Mouse (Mus musculus) stomach, embryonic 16.5 days (tissue): ENCODE results near the gene Slc26a6. TPM values are rescaled to one million over a fixed set of nuclear protein-coding genes. Genes with fewer than 3 reads are reported as not detected.

Source experiments
- ATAC-seq: fragments of 200-750 bp; cut with Nextera tagmentation; 2 replicates; pipeline ENCODE4 v1.8.0; 2017; ENCODE audit warnings: moderate number of reproducible peaks, moderate TSS enrichment; ENCODE audit not compliant: insufficient read depth, low FRiP score
- H3K27ac ChIP-seq: fragments of 300-500 bp; sonication (generic); 2 replicates; pipeline ENCODE4 v1.5.1; 2014; ENCODE audit warnings: low read length
- H3K27me3 ChIP-seq: fragments of 300-500 bp; sonication (generic); 2 replicates; pipeline ENCODE4 v1.6.1; 2014; ENCODE audit warnings: low read length, control low read depth, mixed read lengths; ENCODE audit not compliant: control insufficient read depth, insufficient read depth
- H3K36me3 ChIP-seq: fragments of 300-500 bp; sonication (generic); 2 replicates; pipeline ENCODE4 v1.6.1; 2014; ENCODE audit warnings: low read length; ENCODE audit not compliant: control insufficient read depth, insufficient read depth
- H3K4me1 ChIP-seq: fragments of 300-500 bp; sonication (generic); 2 replicates; pipeline ENCODE4 v1.6.1; 2014; ENCODE audit warnings: low read length, control low read depth, mixed read lengths; ENCODE audit not compliant: control insufficient read depth, insufficient read depth
- H3K4me2 ChIP-seq: fragments of 300-500 bp; sonication (generic); 2 replicates; pipeline ENCODE4 v1.6.1; 2014; ENCODE audit warnings: low read depth, low read length, mixed read lengths
- H3K4me3 ChIP-seq: fragments of 300-500 bp; sonication (generic); replicated peaks from 2 replicates; pipeline ENCODE4 v1.5.1; 2014; ENCODE audit warnings: mild to moderate bottlenecking, low read length
- H3K9ac ChIP-seq: fragments of 300-500 bp; sonication (generic); 2 replicates; pipeline ENCODE4 v1.6.1; 2014; ENCODE audit warnings: low read length
- H3K9me3 ChIP-seq: fragments of 300-500 bp; sonication (generic); replicated peaks from 2 replicates; pipeline ENCODE4 v1.6.1; 2016; ENCODE audit warnings: low read length, control low read depth; ENCODE audit not compliant: control insufficient read depth
- WGBS: fragments of 180-500 bp; shearing (Covaris S2); extraction: QIAGEN DNeasy Blood & Tissue Kit; methylation state at CpG from one replicate; pipeline ENCODE4 v1.1.7; 2014; 5-methylcytosine and 5-hydroxymethylcytosine counted together
- polyA plus RNA-seq: library from polyadenylated mRNA; unstranded; fragments of >200 nt; fragmentation: Nextera tagmentation; extraction: Ambion mirVana; gene quantifications from 2 replicates; pipeline ENCODE4 v1.2.1, GENCODE M21; 2015

The Slc26a6 gene
- 15.5 and 16.1 TPM in 2 replicates for polyA plus RNA-seq

DNA sequence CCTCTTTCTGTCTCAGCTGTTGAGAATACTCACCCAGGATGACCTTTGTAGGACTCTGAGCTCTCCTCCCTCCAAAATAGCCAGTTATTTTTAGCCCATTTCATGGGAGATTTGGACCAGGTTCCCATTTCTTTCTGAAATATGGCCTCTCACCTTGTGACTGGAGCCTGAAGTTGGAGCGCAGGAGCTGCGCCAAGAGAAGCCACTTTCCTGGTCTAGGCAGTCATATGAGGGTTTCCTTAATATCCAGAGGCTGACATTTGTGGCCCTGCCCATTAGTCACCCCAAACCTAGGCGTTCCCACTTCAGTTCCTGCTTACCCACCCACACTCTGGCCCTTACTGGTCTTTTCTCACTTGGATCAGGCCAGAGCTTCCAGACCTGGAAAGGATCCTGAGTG, at the start of gene Slc26a6:
Gene Slc26a6 (plus strand): TSS at position 308 of the 400 bp plus-strand sequence.
- H3K27ac ChIP-seq: peak within 1 kb of the TSS; percentile 88
- no peak for ATAC-seq
- peak within 1 kb of the TSS; percentile 86 for H3K4me2 ChIP-seq
- H3K4me3 ChIP-seq: peak within 1 kb of the TSS; percentile 93
- no peaks in the 10 kb centered on the region; the same call in 1 of the 2 replicates for H3K36me3 ChIP-seq
- peaks cover 19% of the 10 kb centered on the region for H3K4me1 ChIP-seq
- 77% methylated on average over 3 of the region's 3 CpGs for WGBS
- no peaks in the 10 kb centered on the region for H3K9me3 ChIP-seq
- no peaks in the 10 kb centered on the region for H3K27me3 ChIP-seq
- peak within 1 kb of the TSS; percentile 80 for H3K9ac ChIP-seq

- Histone ChIP-seq H3K27me3 (no peaks in the 10 kb centered on the region), H3K4me1 (peaks cover 15% of the 10 kb centered on the region), H3K27ac (no peak overlapping the region), H3K4me2 (no peak overlapping the region), H3K4me3 (no peak overlapping the region), H3K9ac (no peak overlapping the region), H3K9me3 (no peaks in the 10 kb centered on the region), H3K36me3 (peaks cover 11% of the 10 kb centered on the region; the same call in 1 of the 2 replicates)
- WGBS: 80% methylated on average over 8 of the region's 8 CpGs
- no peak for ATAC-seq
These were observed 47.3 kb upstream of the Slc26a6 start for GRCm38 (mm10) chr9:108805768-108806167.

DNA sequence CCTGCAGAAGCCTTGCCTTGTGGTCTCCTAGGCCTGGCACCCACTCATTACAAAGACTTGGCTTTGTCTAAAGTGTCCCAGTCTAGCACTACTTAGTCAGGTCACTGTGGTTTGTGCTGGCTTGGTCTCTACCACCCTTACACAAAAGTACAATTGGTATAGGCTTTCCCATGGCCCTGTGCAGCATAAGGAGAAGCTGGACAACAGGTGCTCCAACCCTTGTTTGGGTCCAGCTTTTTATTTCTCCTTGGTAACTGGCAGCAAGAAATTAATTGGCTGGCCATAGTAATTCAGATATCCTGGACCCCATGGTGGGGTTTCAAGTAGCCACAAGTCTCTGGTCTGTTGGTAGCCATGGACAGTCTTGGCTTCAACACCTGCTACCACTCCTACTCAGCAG, 46.7 kb upstream of the Slc26a6 start:
- H3K4me2 ChIP-seq: no peak overlapping the region
- no peak overlapping the region for H3K4me3 ChIP-seq
- no peaks in the 10 kb centered on the region for H3K9me3 ChIP-seq
- H3K27me3 ChIP-seq: no peaks in the 10 kb centered on the region
- H3K27ac ChIP-seq: no peak overlapping the region
- peaks cover 15% of the 10 kb centered on the region for H3K4me1 ChIP-seq
- H3K36me3 ChIP-seq: peaks cover 11% of the 10 kb centered on the region; the same call in 1 of the 2 replicates
- ATAC-seq: no peak
- H3K9ac ChIP-seq: no peak overlapping the region

DNA sequence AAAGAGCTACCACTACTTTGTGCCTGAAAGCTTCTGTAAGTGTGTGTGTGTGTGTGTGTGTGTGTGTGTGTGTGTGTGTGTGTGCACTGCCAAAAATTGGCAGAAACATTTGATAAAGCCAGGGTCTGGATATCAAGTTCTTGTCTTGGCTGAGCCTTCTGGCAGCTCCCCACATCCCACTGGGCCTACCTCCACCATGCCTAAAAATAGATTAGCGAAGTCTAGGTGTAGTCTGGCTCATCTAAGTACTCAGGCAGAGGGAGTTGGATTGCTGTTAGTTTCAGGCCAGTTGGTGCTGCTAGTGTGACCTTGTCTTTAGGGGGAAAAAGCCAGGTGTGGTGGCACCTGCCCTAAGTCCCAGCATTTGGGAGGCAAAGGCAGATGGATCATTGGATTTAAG, 46.3 kb upstream of the Slc26a6 start:
- Histone ChIP-seq H3K9me3 (no peaks in the 10 kb centered on the region), H3K4me1 (peaks cover 15% of the 10 kb centered on the region), H3K27ac (no peak overlapping the region), H3K4me2 (no peak overlapping the region), H3K36me3 (peaks cover 11% of the 10 kb centered on the region; the same call in 1 of the 2 replicates), H3K27me3 (no peaks in the 10 kb centered on the region), H3K9ac (no peak overlapping the region), H3K4me3 (no peak overlapping the region)
- no peak for ATAC-seq
- WGBS: 83% methylated on average over 1 of the region's 1 CpGs

GRCm38 (mm10) chr9:108807674-108808073, 45.4 kb upstream of the Slc26a6 start:
- H3K9me3 ChIP-seq: no peaks in the 10 kb centered on the region
- peak overlapping the region; percentile 57; the same call in 1 of the 2 replicates for H3K9ac ChIP-seq
- WGBS: 57% methylated on average over 5 of the region's 5 CpGs
- H3K27ac ChIP-seq: no peak overlapping the region
- no peak for ATAC-seq
- 0 out of 2 replicates have a peak, but pooled peaks cover 4% of the 10 kb centered on the region for H3K36me3 ChIP-seq
- H3K4me2 ChIP-seq: no peak overlapping the region
- H3K4me1 ChIP-seq: peaks cover 15% of the 10 kb centered on the region
- no peak overlapping the region for H3K4me3 ChIP-seq
- H3K27me3 ChIP-seq: no peaks in the 10 kb centered on the region

GRCm38 (mm10) chr9:108808163-108808665, 44.9 kb upstream of the Slc26a6 start, which contains the start of gene Nckipsd:
Gene Nckipsd (plus strand): TSS chr9:108808368.
- Histone ChIP-seq H3K4me3 (peak within 1 kb of the TSS; percentile 83), H3K9me3 (no peaks in the 10 kb centered on the region), H3K27ac (peak within 1 kb of the TSS; percentile 8; the same call in 1 of the 2 replicates), H3K27me3 (no peaks in the 10 kb centered on the region), H3K9ac (peak within 1 kb of the TSS; percentile 88), H3K36me3 (0 out of 2 replicates have a peak, but pooled peaks cover 4% of the 10 kb centered on the region), H3K4me2 (peak within 1 kb of the TSS; percentile 93), H3K4me1 (peaks cover 15% of the 10 kb centered on the region)
- peak; percentile 90 for ATAC-seq
- under 1% methylated on average over 61 of the region's 62 CpGs for WGBS

- ATAC-seq: no peak
- Histone ChIP-seq H3K9ac (peak overlapping the region; percentile 88), H3K9me3 (no peaks in the 10 kb centered on the region), H3K36me3 (0 out of 2 replicates have a peak, but pooled peaks cover 4% of the 10 kb centered on the region), H3K27me3 (no peaks in the 10 kb centered on the region), H3K4me3 (peak overlapping the region; percentile 83; the same call in 1 of the 2 replicates), H3K4me1 (peaks cover 15% of the 10 kb centered on the region), H3K27ac (peak overlapping the region; percentile 29; the same call in 1 of the 2 replicates), H3K4me2 (peak overlapping the region; percentile 93)
- WGBS: 64% methylated on average over 5 of the region's 5 CpGs
These were observed 43.9 kb upstream of the Slc26a6 start for GRCm38 (mm10) chr9:108809188-108809587.

DNA sequence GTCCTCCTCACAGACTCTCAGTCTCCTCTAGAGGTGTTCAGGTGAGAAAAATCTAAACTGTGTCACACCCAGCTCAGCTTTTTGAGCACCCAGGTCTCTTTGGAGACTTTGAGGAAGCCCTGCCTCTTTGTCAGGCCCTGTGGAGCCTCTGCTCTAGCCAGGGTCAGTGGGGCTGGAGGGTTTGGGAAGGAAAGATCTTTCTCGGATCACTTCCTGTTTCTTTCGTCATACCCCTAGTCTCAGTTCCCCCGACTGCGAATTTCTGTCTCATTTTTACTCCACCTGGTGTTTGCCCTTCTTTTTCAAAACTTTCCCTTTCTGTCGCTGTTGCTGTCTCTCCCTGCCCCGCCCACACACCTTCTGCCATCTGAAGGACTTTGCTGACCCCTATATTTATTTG, 43.4 kb upstream of the Slc26a6 start:
- Histone ChIP-seq H3K36me3 (0 out of 2 replicates have a peak, but pooled peaks cover 7% of the 10 kb centered on the region), H3K4me3 (no peak overlapping the region), H3K4me1 (peaks cover 15% of the 10 kb centered on the region), H3K27ac (peak overlapping the region; percentile 29; the same call in 1 of the 2 replicates), H3K4me2 (peak overlapping the region; percentile 93; the same call in 1 of the 2 replicates), H3K9ac (peak overlapping the region; percentile 88; the same call in 1 of the 2 replicates), H3K9me3 (no peaks in the 10 kb centered on the region), H3K27me3 (no peaks in the 10 kb centered on the region)
- no peak for ATAC-seq
- 59% methylated on average over 6 of the region's 6 CpGs for WGBS

GRCm38 (mm10) chr9:108810516-108810915, 42.6 kb upstream of the Slc26a6 start:
- no peak overlapping the region for H3K9ac ChIP-seq
- H3K27ac ChIP-seq: no peak overlapping the region
- no peaks in the 10 kb centered on the region for H3K9me3 ChIP-seq
- H3K4me1 ChIP-seq: peaks cover 15% of the 10 kb centered on the region
- no peaks in the 10 kb centered on the region for H3K27me3 ChIP-seq
- H3K4me2 ChIP-seq: no peak overlapping the region
- no peak for ATAC-seq
- 68% methylated on average over 5 of the region's 5 CpGs for WGBS
- H3K36me3 ChIP-seq: 0 out of 2 replicates have a peak, but pooled peaks cover 12% of the 10 kb centered on the region
- H3K4me3 ChIP-seq: no peak overlapping the region
